Mouse (Mus musculus) erythroblast, adult 5-6 weeks (primary cell): ENCODE results near the gene Tmem132e. TPM values are rescaled to one million over a fixed set of nuclear protein-coding genes. Genes with fewer than 3 reads are reported as not detected.

Source experiments
- ATAC-seq: replicated peaks from 2 replicates; pipeline ENCODE4 v1.8.0; 2016; ENCODE audit warnings: moderate number of reproducible peaks, mild to moderate bottlenecking, moderate TSS enrichment, inconsistent platforms; ENCODE audit not compliant: poor library complexity, low FRiP score, severe bottlenecking
- total RNA-seq, 2 experiments: library from RNA; stranded (forward) in 1 of 2; stranded (reverse) in 1 of 2; fragments of 150-400 nt in 1 of 2; fragments of 200-764, 138-1000 nt in 1 of 2; gene quantifications; 2 replicates each; pipeline versions ENCODE4 v1.2.3 to v1.2.4; 2015 to 2017; ENCODE audit warnings: low replicate concordance in 2 of 2

Gene Tmem132e
- not detected in 2 replicates for total RNA-seq (2015; ENCODE audit: low replicate concordance)
- not detected in 2 replicates for total RNA-seq (2017; ENCODE audit: low replicate concordance)

GRCm38 (mm10) chr11:82388371-82389313 is at the start of gene Tmem132e:
Tmem132e (plus strand) TSS chr11:82388900.
- ATAC-seq = no peak

GRCm38 (mm10) chr11:82339921-82340401 is 48.7 kb upstream of the Tmem132e start:
- no peak for ATAC-seq

- no peak for ATAC-seq
Observed at GRCm38 (mm10) chr11:82340416-82340815, 48.3 kb upstream of the Tmem132e start.

GRCm38 (mm10) chr11:82340900-82341299 is 47.8 kb upstream of the Tmem132e start:
- no peak for ATAC-seq

GRCm38 (mm10) chr11:82351039-82351438 is 37.7 kb upstream of the Tmem132e start:
- ATAC-seq = no peak

GRCm38 (mm10) chr11:82370151-82370550 is 18.5 kb upstream of the Tmem132e start:
- ATAC-seq = no peak

GRCm38 (mm10) chr11:82371577-82371976 is 17.1 kb upstream of the Tmem132e start:
- no peak for ATAC-seq

GRCm38 (mm10) chr11:82380606-82381202 is 8.0 kb upstream of the Tmem132e start:
- ATAC-seq = no peak

- no peak for ATAC-seq
Observed at GRCm38 (mm10) chr11:82386970-82387540, 1.6 kb upstream of the Tmem132e start.

- ATAC-seq = no peak
Observed at GRCm38 (mm10) chr11:82387711-82388341, 874 bp upstream of the Tmem132e start.

- ATAC-seq = no peak
Observed at GRCm38 (mm10) chr11:82389396-82390291, 944 bp downstream of the Tmem132e start.

GRCm38 (mm10) chr11:82392341-82392740 is 3.6 kb downstream of the Tmem132e start:
- no peak for ATAC-seq

- ATAC-seq = no peak
Observed at GRCm38 (mm10) chr11:82399621-82400020, 10.9 kb downstream of the Tmem132e start.

GRCm38 (mm10) chr11:82405641-82406040 is 16.9 kb downstream of the Tmem132e start:
- no peak for ATAC-seq

GRCm38 (mm10) chr11:82406358-82407221 is 17.9 kb downstream of the Tmem132e start:
- no peak for ATAC-seq

- no peak for ATAC-seq
Observed at GRCm38 (mm10) chr11:82412496-82412895, 23.8 kb downstream of the Tmem132e start.

- ATAC-seq = no peak
Observed at GRCm38 (mm10) chr11:82418337-82419041, 29.8 kb downstream of the Tmem132e start.
